Mouse (Mus musculus) embryonic facial prominence, embryonic 11.5 days (tissue): ENCODE measurements around the gene Dennd1b. TPM values are rescaled to one million over a fixed set of nuclear protein-coding genes. Genes with fewer than 3 reads are reported as not detected.

Source experiments
- ATAC-seq: fragments of 200-750 bp; cut with Nextera tagmentation; replicated peaks from 2 replicates; pipeline ENCODE4 v1.8.0; 2017; ENCODE audit warnings: low read depth; ENCODE audit not compliant: insufficient number of reproducible peaks, low FRiP score, low TSS enrichment
- DNase-seq: peaks from one replicate; pipeline ENCODE4 v3.0.0-alpha.2; 2015; ENCODE audit warnings: low spot score
- H3K27ac ChIP-seq: fragments of 300-500 bp; sonication (generic); replicated peaks from 2 replicates; pipeline ENCODE4 v1.5.1; 2014; ENCODE audit warnings: mild to moderate bottlenecking, low read depth, low read length, control low read depth
- H3K27me3 ChIP-seq: fragments of 300-500 bp; sonication (generic); 2 replicates; pipeline ENCODE4 v1.6.1; 2014; ENCODE audit warnings: mild to moderate bottlenecking, low read length, moderate library complexity, mixed read lengths; ENCODE audit not compliant: control insufficient read depth, insufficient read depth
- H3K36me3 ChIP-seq: fragments of 300-500 bp; sonication (generic); replicated peaks from 2 replicates; pipeline ENCODE4 v1.6.1; 2014; ENCODE audit warnings: low read depth, mild to moderate bottlenecking, low read length, moderate library complexity, mixed read lengths; ENCODE audit not compliant: control insufficient read depth, insufficient read depth
- H3K4me1 ChIP-seq: fragments of 300-500 bp; sonication (generic); 2 replicates; pipeline ENCODE4 v1.6.1; 2014; ENCODE audit warnings: low read length, mixed read lengths; ENCODE audit not compliant: control insufficient read depth, insufficient read depth
- H3K4me2 ChIP-seq: fragments of 300-500 bp; sonication (generic); 2 replicates; pipeline ENCODE4 v1.6.1; 2014; ENCODE audit warnings: low read depth, mild to moderate bottlenecking, control low read depth, low read length, moderate library complexity
- H3K4me3 ChIP-seq: fragments of 300-500 bp; sonication (generic); 2 replicates; pipeline ENCODE4 v1.5.1; 2014; ENCODE audit warnings: low read depth, low read length, control low read depth
- H3K9ac ChIP-seq: fragments of 300-500 bp; sonication (generic); replicated peaks from 2 replicates; pipeline ENCODE4 v1.6.1; 2014; ENCODE audit warnings: mild to moderate bottlenecking, control low read depth, low read length
- H3K9me3 ChIP-seq: fragments of 300-500 bp; sonication (generic); replicated peaks from 2 replicates; pipeline ENCODE4 v1.6.1; 2016; ENCODE audit warnings: mild to moderate bottlenecking, low read length, inconsistent platforms, mixed read lengths; ENCODE audit not compliant: control insufficient read depth
- WGBS: fragments of 180-500 bp; shearing (Covaris S2); extraction: QIAGEN DNeasy Blood & Tissue Kit; methylation state at CpG from one replicate; pipeline ENCODE4 v1.1.7; 2014; 5-methylcytosine and 5-hydroxymethylcytosine counted together
- polyA plus RNA-seq: library from polyadenylated mRNA; unstranded; fragments of >200 nt; fragmentation: Nextera tagmentation; extraction: Ambion mirVana; gene quantifications from 2 replicates; pipeline ENCODE4 v1.2.1, GENCODE M21; 2014

Dennd1b gene
- polyA plus RNA-seq, 1 experiment from 2014 or later = 7.9 TPM

DNA sequence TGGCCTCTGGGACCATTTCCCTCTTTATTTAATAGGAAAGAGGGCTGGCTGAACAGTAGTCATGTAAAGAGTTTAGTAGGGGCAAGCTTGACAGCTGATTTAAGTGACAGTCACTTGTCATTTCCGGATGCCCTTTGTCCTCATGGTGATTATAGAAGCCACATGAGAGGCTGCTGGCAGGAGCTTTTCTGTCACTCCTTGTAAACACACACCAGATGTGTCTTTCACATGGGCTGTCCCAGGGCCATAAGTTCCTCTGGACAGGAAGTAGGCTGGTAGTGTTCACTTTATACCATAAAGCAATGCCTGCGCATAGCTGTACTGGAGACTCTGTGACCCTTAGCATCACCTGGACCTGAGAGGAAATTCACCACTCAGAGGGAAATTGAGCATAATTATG lies 230.8 kb downstream of the Dennd1b start:
- no peak overlapping the region for H3K27ac ChIP-seq

DNA sequence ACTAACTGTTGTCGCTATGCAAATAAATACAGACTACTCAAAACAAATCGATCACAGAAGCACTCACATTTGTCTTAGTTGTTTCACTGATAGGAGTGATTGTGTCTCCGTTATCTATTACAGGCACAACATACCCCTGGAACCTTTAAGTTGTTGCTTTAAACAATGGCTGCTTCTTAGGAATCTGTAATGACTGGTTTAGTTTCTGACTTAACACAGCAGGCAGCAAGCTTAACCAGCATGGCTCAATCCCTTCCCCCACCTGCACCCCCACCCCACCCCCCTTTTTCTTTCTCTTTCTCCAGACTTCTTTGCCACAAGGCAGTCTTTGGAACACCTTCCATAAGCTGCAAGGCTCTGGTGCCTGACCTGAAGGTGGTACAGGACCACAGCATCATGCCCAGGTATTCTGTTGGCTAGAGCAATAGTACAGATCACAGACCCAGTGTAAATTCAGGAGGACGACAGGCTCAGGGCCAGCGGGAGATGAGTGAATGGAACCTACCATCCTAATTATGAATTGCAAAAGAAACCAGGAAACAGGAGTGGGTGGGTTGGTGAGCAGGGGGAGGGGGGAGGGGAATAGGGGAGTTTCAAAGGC lies 231.3 kb downstream of the Dennd1b start:
- no peaks in the 10 kb centered on the region for H3K27me3 ChIP-seq
- H3K4me1 ChIP-seq = no peaks in the 10 kb centered on the region; the same call in 1 of the 2 replicates
- no peaks in the 10 kb centered on the region for H3K9me3 ChIP-seq
- H3K36me3 ChIP-seq = no peaks in the 10 kb centered on the region
- H3K9ac ChIP-seq = no peak overlapping the region
- DNase-seq (no peak), ATAC-seq (peak; percentile 73; the same call in 1 of the 2 replicates)
- 3% methylated on average over 5 of the region's 5 CpGs for WGBS
- no peak overlapping the region for H3K4me3 ChIP-seq
- H3K4me2 ChIP-seq = no peak overlapping the region
- H3K27ac ChIP-seq = no peak overlapping the region

More for the DNA sequence above, 230.8 kb downstream of the Dennd1b start:
- Histone ChIP-seq H3K4me1 (no peaks in the 10 kb centered on the region; the same call in 1 of the 2 replicates), H3K27me3 (no peaks in the 10 kb centered on the region), H3K9ac (no peak overlapping the region), H3K4me2 (no peak overlapping the region), H3K9me3 (no peaks in the 10 kb centered on the region), H3K36me3 (no peaks in the 10 kb centered on the region), H3K4me3 (no peak overlapping the region)
- 10% methylated on average over 2 of the region's 2 CpGs for WGBS
- DNase-seq (no peak), ATAC-seq (no peak)

DNA sequence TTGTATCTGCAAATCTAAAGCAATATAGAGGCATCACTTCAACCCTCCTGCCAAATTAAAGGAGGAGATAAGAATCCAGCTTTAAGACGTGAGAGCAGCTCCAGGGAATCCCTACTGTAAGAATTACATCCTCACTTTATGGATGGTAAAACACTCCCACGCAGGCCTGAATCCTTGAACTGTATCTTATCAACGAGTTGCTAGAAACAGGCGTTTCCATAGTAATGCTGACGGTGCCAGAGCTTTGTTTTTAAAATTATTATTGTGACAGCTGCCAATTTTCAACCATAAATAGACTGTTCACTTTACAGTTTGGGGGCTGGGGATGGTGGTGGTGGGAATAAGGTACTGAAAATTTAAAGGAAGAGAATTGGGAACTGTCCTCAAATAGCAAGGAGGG lies 239.8 kb downstream of the Dennd1b start:
- Histone ChIP-seq H3K9ac (no peak overlapping the region), H3K27me3 (no peaks in the 10 kb centered on the region), H3K4me1 (no peaks in the 10 kb centered on the region), H3K9me3 (no peaks in the 10 kb centered on the region), H3K4me3 (no peak overlapping the region), H3K27ac (no peak overlapping the region), H3K36me3 (no peaks in the 10 kb centered on the region), H3K4me2 (no peak overlapping the region)
- ATAC-seq = no peak
- no peak for DNase-seq
- WGBS = 76% methylated on average over 5 of the region's 5 CpGs

DNA sequence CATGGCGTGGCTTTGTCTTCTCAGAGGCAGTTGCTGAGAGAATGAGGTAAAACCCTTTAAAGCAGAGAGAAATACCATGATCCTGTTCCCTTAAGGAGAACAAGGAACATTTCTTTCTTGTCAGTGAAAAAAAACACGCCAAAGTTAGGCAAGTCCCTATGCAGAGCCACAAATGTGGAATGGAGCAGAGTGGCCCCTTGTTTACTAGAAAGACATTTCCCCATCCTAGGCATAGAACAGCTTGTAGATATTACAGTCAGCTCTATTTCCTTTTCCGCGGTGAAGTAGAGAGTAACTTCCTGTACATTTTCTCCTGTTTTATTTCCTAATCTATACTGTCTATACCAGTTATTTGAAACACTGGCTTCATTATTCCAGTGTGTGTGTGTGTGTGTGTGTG lies 243.0 kb downstream of the Dennd1b start:
- Histone ChIP-seq H3K27ac (no peak overlapping the region), H3K4me2 (no peak overlapping the region), H3K36me3 (no peaks in the 10 kb centered on the region), H3K9ac (no peak overlapping the region), H3K27me3 (no peaks in the 10 kb centered on the region), H3K4me3 (no peak overlapping the region), H3K4me1 (0 out of 2 replicates have a peak, but pooled peaks cover 3% of the 10 kb centered on the region), H3K9me3 (no peaks in the 10 kb centered on the region)
- DNase-seq (no peak), ATAC-seq (no peak)
- WGBS = 72% methylated on average over 4 of the region's 4 CpGs

DNA sequence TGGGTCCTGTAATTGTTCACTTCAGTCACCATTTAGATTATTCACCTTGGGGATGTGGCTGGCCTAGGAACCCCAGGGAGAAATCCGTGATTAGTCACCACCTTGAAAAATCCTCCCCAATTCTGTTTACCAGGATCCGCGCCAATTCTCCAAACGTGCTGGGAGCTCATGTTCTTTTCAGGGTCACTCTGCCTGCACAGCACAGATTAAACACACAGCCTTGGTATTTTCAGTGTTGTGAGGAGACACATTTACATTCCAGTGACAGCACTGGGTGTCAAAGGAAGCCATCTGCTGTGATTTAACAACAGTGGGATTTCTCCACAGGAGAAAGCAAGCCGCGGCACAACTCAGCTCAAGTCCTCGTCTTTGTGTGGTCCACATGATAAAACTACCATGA lies 246.6 kb downstream of the Dennd1b start:
- H3K36me3 ChIP-seq = no peaks in the 10 kb centered on the region
- no peak overlapping the region for H3K9ac ChIP-seq
- 38% methylated on average over 7 of the region's 7 CpGs for WGBS
- ATAC-seq = no peak
- no peak overlapping the region for H3K27ac ChIP-seq
- no peak overlapping the region for H3K4me2 ChIP-seq
- H3K4me3 ChIP-seq = no peak overlapping the region
- no peaks in the 10 kb centered on the region for H3K27me3 ChIP-seq
- 0 out of 2 replicates have a peak, but pooled peaks cover 3% of the 10 kb centered on the region for H3K4me1 ChIP-seq
- no peak for DNase-seq
- no peaks in the 10 kb centered on the region for H3K9me3 ChIP-seq

DNA sequence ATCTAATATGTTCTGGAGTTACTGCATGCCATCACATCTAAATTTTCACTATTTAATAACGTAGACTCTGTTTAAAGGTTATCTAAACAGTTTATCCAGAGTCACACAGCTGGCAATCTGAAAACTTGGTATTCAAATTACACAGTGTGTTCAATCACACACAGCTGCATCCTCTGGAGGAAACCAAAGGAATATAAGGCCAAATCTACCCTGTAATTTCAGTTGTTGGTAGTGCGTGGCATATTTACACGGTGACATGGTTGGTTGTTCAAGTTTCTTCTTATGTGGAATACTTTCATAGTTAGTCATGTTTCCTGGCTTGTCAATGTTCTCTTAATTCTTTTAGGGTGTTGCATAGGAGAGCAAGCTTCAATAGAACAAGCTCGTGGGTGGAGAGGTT lies 247.3 kb downstream of the Dennd1b start:
- ATAC-seq = no peak
- DNase-seq = peak; percentile 43
- Histone ChIP-seq H3K4me3 (no peak overlapping the region), H3K4me2 (no peak overlapping the region), H3K9ac (no peak overlapping the region), H3K27ac (no peak overlapping the region), H3K36me3 (no peaks in the 10 kb centered on the region), H3K4me1 (0 out of 2 replicates have a peak, but pooled peaks cover 3% of the 10 kb centered on the region), H3K27me3 (no peaks in the 10 kb centered on the region), H3K9me3 (no peaks in the 10 kb centered on the region)
- WGBS = 46% methylated on average over 4 of the region's 4 CpGs

DNA sequence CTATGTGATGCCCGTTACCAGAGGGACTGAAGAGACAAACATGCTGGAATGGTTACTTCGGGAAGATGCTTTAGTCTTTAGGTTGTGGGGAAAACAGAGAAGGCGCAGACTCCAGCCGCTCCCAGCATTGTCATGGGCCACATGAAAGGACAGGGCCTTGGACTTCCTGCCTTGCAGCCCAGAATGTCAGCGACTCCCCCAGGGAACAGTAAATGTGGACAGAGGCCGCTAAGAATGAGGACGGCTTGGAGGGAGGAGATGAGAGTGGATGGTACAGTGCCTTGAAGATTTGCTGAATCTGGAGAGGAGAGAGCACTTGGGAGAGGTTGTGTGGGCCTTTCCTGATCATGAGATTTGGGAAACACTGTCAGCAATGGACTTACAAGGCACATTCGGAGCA lies 252.1 kb downstream of the Dennd1b start:
- Histone ChIP-seq H3K9ac (no peak overlapping the region), H3K27ac (no peak overlapping the region), H3K36me3 (no peaks in the 10 kb centered on the region), H3K4me1 (no peaks in the 10 kb centered on the region), H3K27me3 (no peaks in the 10 kb centered on the region), H3K9me3 (no peaks in the 10 kb centered on the region), H3K4me2 (no peak overlapping the region), H3K4me3 (no peak overlapping the region)
- DNase-seq = no peak
- WGBS = 51% methylated on average over 8 of the region's 8 CpGs
- ATAC-seq = no peak

DNA sequence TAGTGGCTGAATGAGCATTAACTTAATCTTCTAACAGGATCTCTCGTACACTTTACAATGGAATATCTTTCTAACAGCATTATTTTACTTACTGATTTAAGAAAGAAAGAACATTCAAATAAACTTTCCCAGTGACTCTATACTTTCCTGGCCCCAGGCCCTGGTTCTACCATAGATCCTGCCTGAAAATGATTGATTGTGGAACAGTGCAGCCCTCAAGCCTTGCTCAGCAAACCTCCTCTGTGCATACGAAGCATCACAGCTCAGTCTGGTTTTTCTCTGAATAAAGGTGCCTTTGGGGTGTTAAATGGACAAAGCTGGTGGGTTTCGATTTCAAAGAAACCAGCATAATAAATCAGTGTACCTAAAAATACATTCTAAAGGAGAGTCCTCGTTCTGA lies 260.6 kb downstream of the Dennd1b start:
- no peaks in the 10 kb centered on the region for H3K4me1 ChIP-seq
- H3K4me3 ChIP-seq = no peak overlapping the region
- ATAC-seq (no peak), DNase-seq (no peak)
- H3K9me3 ChIP-seq = no peaks in the 10 kb centered on the region
- no peak overlapping the region for H3K9ac ChIP-seq
- H3K27me3 ChIP-seq = no peaks in the 10 kb centered on the region
- 71% methylated on average over 4 of the region's 4 CpGs for WGBS
- no peaks in the 10 kb centered on the region for H3K36me3 ChIP-seq
- no peak overlapping the region for H3K4me2 ChIP-seq
- H3K27ac ChIP-seq = no peak overlapping the region
